Mouse (Mus musculus): ENCODE measurements around the gene A430033K04Rik. TPM values are rescaled to one million over a fixed set of nuclear protein-coding genes. Genes with fewer than 3 reads are reported as not detected.

The A430033K04Rik gene
- total RNA-seq, 1 experiment from 2014 or later, result 17.7 TPM

DNA sequence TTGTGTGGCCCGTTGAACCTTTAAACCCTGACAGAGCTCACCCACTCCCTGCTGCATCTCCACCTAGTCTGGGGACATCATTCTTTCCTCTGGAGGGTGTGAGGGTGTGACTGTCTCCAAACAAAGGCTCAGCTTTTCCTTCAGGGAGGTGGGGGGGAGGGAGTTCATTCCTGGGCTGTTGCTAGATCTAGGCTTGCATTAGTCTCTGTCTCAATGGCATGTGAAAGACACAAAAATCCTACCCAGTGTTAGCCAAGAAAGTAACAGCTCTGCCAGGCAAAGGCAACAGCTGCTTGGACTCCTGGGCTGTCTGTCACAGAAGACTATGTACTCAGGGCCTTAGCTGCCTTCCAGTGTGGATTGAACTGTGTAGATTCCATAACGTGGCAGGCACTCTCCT is 71.4 kb downstream of the A430033K04Rik start:
- peak; percentile 7; the same call in 1 of the 2 replicates for ATAC-seq (replicated peaks; ENCODE audit: low read depth, poor library complexity, severe bottlenecking)

DNA sequence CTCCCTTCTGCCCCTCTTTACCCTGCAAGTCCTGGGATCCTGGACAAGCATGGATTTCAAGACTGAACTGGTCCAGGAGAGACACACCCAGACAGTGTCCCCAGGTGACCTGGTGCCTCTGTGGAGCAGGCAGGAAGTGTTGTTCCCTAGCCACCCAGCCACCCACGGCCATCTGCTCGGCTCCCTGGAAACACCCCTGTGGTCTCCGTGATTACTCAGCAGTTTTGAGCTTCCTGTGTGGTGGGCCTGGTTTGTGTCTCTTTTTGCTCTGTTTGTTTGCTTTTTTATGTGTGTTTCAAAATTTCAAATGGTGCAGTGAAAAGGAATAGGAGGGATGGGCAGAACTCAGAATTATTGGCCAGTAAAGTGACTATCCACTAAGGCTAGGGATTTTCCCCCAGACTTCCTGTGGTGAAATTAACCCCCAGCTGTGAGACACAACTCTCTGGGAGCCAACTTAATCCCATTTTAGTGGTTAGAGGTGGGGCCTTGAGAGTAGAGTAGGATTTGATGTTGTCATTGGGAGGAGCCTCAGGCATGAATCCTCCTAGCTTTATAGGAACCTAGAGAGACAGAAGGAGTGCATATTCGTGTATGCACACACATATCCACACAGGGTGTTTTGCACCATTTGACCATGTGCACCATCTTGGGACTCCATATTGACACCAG is 72.0 kb downstream of the A430033K04Rik start:
- peak; percentile 97 for ATAC-seq (replicated peaks; ENCODE audit: low read depth, poor library complexity, severe bottlenecking)

GRCm38 (mm10) chr5:138697466-138697865 is 74.8 kb downstream of the A430033K04Rik start:
- ATAC-seq (replicated peaks; ENCODE audit: low read depth, poor library complexity, severe bottlenecking), result no peak

Other genes starting within 250 kb of the A430033K04Rik start
- 10.9 and 19.9 TPM in 2 replicates for gene Zfp157, start 181.4 kb upstream of the A430033K04Rik start, total RNA-seq (2017)
- gene 1700123K08Rik, start 58.1 kb upstream of the A430033K04Rik start, total RNA-seq (2017), result not detected in 2 replicates
- gene Zfp68, start 3.1 kb upstream of the A430033K04Rik start, total RNA-seq (2017), result 63.6 and 89.1 TPM in 2 replicates
- gene Fam20c, start 131.7 kb downstream of the A430033K04Rik start, total RNA-seq (2017), result 0.87 and 1.6 TPM in 2 replicates
- gene Gm5294, start 197.2 kb downstream of the A430033K04Rik start, total RNA-seq (2017), result not detected in 2 replicates